19 mouse cellular contexts compared by ENCODE assay signal in genomic region chr2:26906431-26906830, GRCm38 (mm10). TPM values are rescaled to one million over a fixed set of nuclear protein-coding genes. Genes with fewer than 3 reads are reported as not detected.
DNase-seq lines count a peak whose midpoint lies in the region; ATAC-seq and TF ChIP-seq lines count a peak whose summit lies in the region.
"Had no signal": no experiment of that assay in that cellular context is flagged by ENCODE, and none has a peak within 500 bp of the region (broad histone marks: within the 10 kb centered on the region; RNA-seq: fewer than 3 reads in every experiment).

No protein-coding gene starts in this region.

- WGBS in limb, embryonic 12.5 days = 92% methylated on average over 3 of the region's 3 CpGs
- WGBS in limb, embryonic 10.5 days = 95% methylated on average over 3 of the region's 3 CpGs
- 84% methylated on average over 3 of the region's 3 CpGs for WGBS in liver, embryonic 13.5 days (ENCODE audit: insufficient replicate concordance)
- WGBS in liver, postnatal 0 days (ENCODE audit: insufficient replicate concordance) = 84% methylated on average over 3 of the region's 3 CpGs

- no peak for ATAC-seq in limb, embryonic 12.5 days (ENCODE audit: insufficient number of reproducible peaks, insufficient read depth, low FRiP score, low TSS enrichment, low read depth)
- ATAC-seq in liver, embryonic 13.5 days (ENCODE audit: low read depth) = no peak
- ATAC-seq in liver, postnatal 0 days = no peak
- ATAC-seq: activated CD4-positive, CD25-positive, alpha-beta regulatory T cell, adult 4 months; CD4-positive, CD25-positive, alpha-beta regulatory T cell, adult 4 months; forebrain, embryonic 13.5 days; Patski had no signal

- H3K27me3 ChIP-seq in limb, embryonic 12.5 days = no peaks in the 10 kb centered on the region
- no peaks in the 10 kb centered on the region for H3K27me3 ChIP-seq in limb, embryonic 10.5 days (ENCODE audit: low read depth, poor library complexity, severe bottlenecking)
- no peaks in the 10 kb centered on the region for H3K27me3 ChIP-seq in liver, embryonic 13.5 days
- H3K27me3 ChIP-seq in liver, postnatal 0 days (ENCODE audit: insufficient read depth, low read length) = no peaks in the 10 kb centered on the region
- H3K27me3 ChIP-seq: CH12.LX; embryonic facial prominence, embryonic 12.5 days; forebrain, embryonic 13.5 days; Patski had no signal

- peaks cover 31% of the 10 kb centered on the region for H3K4me1 ChIP-seq in limb, embryonic 12.5 days (replicated peaks)
- H3K4me1 ChIP-seq in limb, embryonic 10.5 days = peaks cover 35% of the 10 kb centered on the region
- peaks cover 55% of the 10 kb centered on the region for H3K4me1 ChIP-seq in liver, embryonic 13.5 days (replicated peaks)
- H3K4me1 ChIP-seq in liver, postnatal 0 days (ENCODE audit: insufficient read depth) = peaks cover 25% of the 10 kb centered on the region

- no peak overlapping the region for H3K4me2 ChIP-seq in limb, embryonic 12.5 days
- H3K4me2 ChIP-seq in liver, embryonic 13.5 days = no peak overlapping the region
- no peak overlapping the region for H3K4me2 ChIP-seq in liver, postnatal 0 days (ENCODE audit: low read depth, low read length)
- H3K4me2 ChIP-seq: embryonic facial prominence, embryonic 12.5 days; forebrain, embryonic 13.5 days had no signal

- no peak for TF ChIP-seq EP300 in liver, postnatal 0 days (IDR thresholded peaks at IDR 0.05; ENCODE audit: low read depth)

- intact Hi-C loops in heart, postnatal 25 days (cut with DNase I) = loop anchor here (10.0 kb wide), 2 partner anchors 462 to 1402 kb away; partner anchors contain the start of genes C8g, Fbxw5 and Sec16a

- H3K27ac ChIP-seq in limb, embryonic 12.5 days = no peak overlapping the region
- no peak overlapping the region for H3K27ac ChIP-seq in limb, embryonic 10.5 days
- no peak overlapping the region for H3K27ac ChIP-seq in liver, embryonic 13.5 days
- no peak overlapping the region for H3K27ac ChIP-seq in liver, postnatal 0 days (ENCODE audit: low read depth)
- H3K27ac ChIP-seq: embryonic facial prominence, embryonic 10.5 days; embryonic facial prominence, embryonic 12.5 days; forebrain, embryonic 13.5 days had no signal

- H3K9me3 ChIP-seq in limb, embryonic 12.5 days = no peaks in the 10 kb centered on the region
- no peaks in the 10 kb centered on the region for H3K9me3 ChIP-seq in limb, embryonic 10.5 days (replicated peaks)
- H3K9me3 ChIP-seq in liver, embryonic 13.5 days (replicated peaks) = no peaks in the 10 kb centered on the region
- H3K9me3 ChIP-seq in liver, postnatal 0 days (ENCODE audit: low read length) = no peaks in the 10 kb centered on the region
- H3K9me3 ChIP-seq: embryonic facial prominence, embryonic 10.5 days; embryonic facial prominence, embryonic 12.5 days; forebrain, embryonic 13.5 days; G1E had no signal

- no peak overlapping the region for H3K4me3 ChIP-seq in limb, embryonic 12.5 days (replicated peaks)
- no peak overlapping the region for H3K4me3 ChIP-seq in limb, embryonic 10.5 days
- H3K4me3 ChIP-seq in liver, embryonic 13.5 days (replicated peaks) = no peak overlapping the region
- H3K4me3 ChIP-seq in liver, postnatal 0 days (ENCODE audit: low read depth, low read length) = no peak overlapping the region
- H3K4me3 ChIP-seq: embryonic facial prominence, embryonic 10.5 days; embryonic facial prominence, embryonic 12.5 days; forebrain, embryonic 13.5 days had no signal

- peaks cover 50% of the 10 kb centered on the region for H3K36me3 ChIP-seq in limb, embryonic 12.5 days
- H3K36me3 ChIP-seq in limb, embryonic 10.5 days = peaks cover 55% of the 10 kb centered on the region
- H3K36me3 ChIP-seq in liver, embryonic 13.5 days = peaks cover 54% of the 10 kb centered on the region
- peaks cover 28% of the 10 kb centered on the region for H3K36me3 ChIP-seq in liver, postnatal 0 days (replicated peaks; ENCODE audit: insufficient read depth, low read length)

- no peak for TF ChIP-seq CTCF in liver, postnatal 0 days (IDR thresholded peaks at IDR 0.05; ENCODE audit: low read depth)

- 0 out of 2 replicates have a peak overlapping the region, but pooled peaks have one; percentile 12 for H3K9ac ChIP-seq in limb, embryonic 12.5 days (replicated peaks)
- peak overlapping the region; percentile 20; the same call in 1 of the 2 replicates for H3K9ac ChIP-seq in liver, embryonic 13.5 days
- no peak overlapping the region for H3K9ac ChIP-seq in liver, postnatal 0 days (replicated peaks)
- H3K9ac ChIP-seq: embryonic facial prominence, embryonic 12.5 days; forebrain, embryonic 13.5 days had no signal

- DNase-seq in heart, adult 11 months = peak; percentile 80
- no peak for DNase-seq in heart, postnatal 25 days (ENCODE audit: low spot score)
- no peak for DNase-seq in limb, embryonic 10.5 days (ENCODE audit: low spot score)
- DNase-seq in liver, embryonic 13.5 days = no peak
- DNase-seq in liver, postnatal 0 days = no peak
- DNase-seq in thymus, postnatal 4 days = peak; percentile 4
- no peak for DNase-seq in thymus, postnatal 14 days
- DNase-seq: adrenal gland, adult 8-10 months; cerebellum, adult 11-12 months; cerebellum, adult 2 months had no signal

RNA-seq across cellular contexts. Expression of gene Surf6, which starts 3.8 kb away (rescaled TPM):
- 10 to 100 TPM; 12.2 to 13.9 TPM for total RNA-seq in heart, postnatal 25 days (2021)
- 33.5 and 36.2 TPM in 2 replicates for polyA plus RNA-seq in limb, embryonic 12.5 days (2016; fragmentation: Nextera tagmentation; extraction: Ambion mirVana)
- polyA plus RNA-seq in limb, embryonic 10.5 days (2016; fragmentation: Nextera tagmentation; extraction: Ambion mirVana) = 42.1 and 43.0 TPM in 2 replicates
- polyA plus RNA-seq in liver, embryonic 13.5 days (2015; fragmentation: Nextera tagmentation; extraction: Ambion mirVana) = 14.8 and 17.8 TPM in 2 replicates
- 7.5 and 8.4 TPM in 2 replicates for polyA plus RNA-seq in liver, postnatal 0 days (2015; fragmentation: Nextera tagmentation; extraction: Ambion mirVana)

RNA-seq across cellular contexts. Expression of gene Med22, which starts 4.0 kb away (rescaled TPM):
- 10 to 100 TPM; 23.7 to 25.6 TPM for total RNA-seq in heart, postnatal 25 days (2021)
- polyA plus RNA-seq in limb, embryonic 12.5 days (2016; fragmentation: Nextera tagmentation; extraction: Ambion mirVana) = 62.4 and 66.5 TPM in 2 replicates
- 79.3 and 82.8 TPM in 2 replicates for polyA plus RNA-seq in limb, embryonic 10.5 days (2016; fragmentation: Nextera tagmentation; extraction: Ambion mirVana)
- polyA plus RNA-seq in liver, embryonic 13.5 days (2015; fragmentation: Nextera tagmentation; extraction: Ambion mirVana) = 24.6 and 25.9 TPM in 2 replicates
- polyA plus RNA-seq in liver, postnatal 0 days (2015; fragmentation: Nextera tagmentation; extraction: Ambion mirVana) = 13.2 and 14.4 TPM in 2 replicates

RNA-seq across cellular contexts. Expression of gene Rpl7a, which starts 4.1 kb away (rescaled TPM):
- total RNA-seq in heart, postnatal 25 days (2021) = 100 to 1,000 TPM; 274 to 280 TPM
- 600 and 634 TPM in 2 replicates for polyA plus RNA-seq in limb, embryonic 12.5 days (2016; fragmentation: Nextera tagmentation; extraction: Ambion mirVana)
- 702 and 807 TPM in 2 replicates for polyA plus RNA-seq in limb, embryonic 10.5 days (2016; fragmentation: Nextera tagmentation; extraction: Ambion mirVana)
- 557 and 577 TPM in 2 replicates for polyA plus RNA-seq in liver, embryonic 13.5 days (2015; fragmentation: Nextera tagmentation; extraction: Ambion mirVana)
- polyA plus RNA-seq in liver, postnatal 0 days (2015; fragmentation: Nextera tagmentation; extraction: Ambion mirVana) = 341 and 347 TPM in 2 replicates

RNA-seq across cellular contexts. Expression of gene Surf2, which starts 9.7 kb away (rescaled TPM):
- 10 to 100 TPM; 14.7 to 14.8 TPM for total RNA-seq in heart, postnatal 25 days (2021)
- 45.5 and 48.3 TPM in 2 replicates for polyA plus RNA-seq in limb, embryonic 12.5 days (2016; fragmentation: Nextera tagmentation; extraction: Ambion mirVana)
- polyA plus RNA-seq in limb, embryonic 10.5 days (2016; fragmentation: Nextera tagmentation; extraction: Ambion mirVana) = 50.6 and 60.5 TPM in 2 replicates
- 36.6 and 41.6 TPM in 2 replicates for polyA plus RNA-seq in liver, embryonic 13.5 days (2015; fragmentation: Nextera tagmentation; extraction: Ambion mirVana)
- polyA plus RNA-seq in liver, postnatal 0 days (2015; fragmentation: Nextera tagmentation; extraction: Ambion mirVana) = 14.6 and 15.3 TPM in 2 replicates

RNA-seq across cellular contexts. Expression of gene Surf1, which starts 9.9 kb away (rescaled TPM):
- 10 to 100 TPM; 49.4 to 49.7 TPM for total RNA-seq in heart, postnatal 25 days (2021)
- 53.7 and 54.2 TPM in 2 replicates for polyA plus RNA-seq in limb, embryonic 12.5 days (2016; fragmentation: Nextera tagmentation; extraction: Ambion mirVana)
- 44.0 and 50.3 TPM in 2 replicates for polyA plus RNA-seq in limb, embryonic 10.5 days (2016; fragmentation: Nextera tagmentation; extraction: Ambion mirVana)
- polyA plus RNA-seq in liver, embryonic 13.5 days (2015; fragmentation: Nextera tagmentation; extraction: Ambion mirVana) = 39.7 and 43.6 TPM in 2 replicates
- polyA plus RNA-seq in liver, postnatal 0 days (2015; fragmentation: Nextera tagmentation; extraction: Ambion mirVana) = 29.8 and 30.1 TPM in 2 replicates

Comparison
In these comparisons a context has a peak if more than half of its experiments do, and no peak if none do; other contexts are left out.
1. DNase-seq: peak in heart, adult 11 months (single experiment) and thymus, postnatal 4 days (single experiment); none in heart, postnatal 25 days (single experiment), limb, embryonic 10.5 days (single experiment), liver, embryonic 13.5 days (single experiment), liver, postnatal 0 days (single experiment) and thymus, postnatal 14 days (single experiment).